Mouse (Mus musculus) hindbrain, embryonic 16.5 days (tissue): ENCODE measurements around the gene Crbn. TPM values are rescaled to one million over a fixed set of nuclear protein-coding genes. Genes with fewer than 3 reads are reported as not detected.
A peak's percentile ranks its signal among the peaks of the same experiment; 100 is the strongest.

Experiments used
- ATAC-seq: fragments of 200-750 bp; cut with Nextera tagmentation; 2 replicates; pipeline ENCODE4 v1.8.0; 2017; ENCODE audit warnings: moderate TSS enrichment, moderate library complexity
- H3K27ac ChIP-seq: fragments of 300-500 bp; sonication (generic); 2 replicates; pipeline ENCODE4 v1.5.1; 2014; ENCODE audit warnings: low read depth, mild to moderate bottlenecking, control low read depth, low read length, moderate library complexity
- H3K27me3 ChIP-seq: fragments of 300-500 bp; sonication (generic); replicated peaks from 2 replicates; pipeline ENCODE4 v1.6.1; 2014; ENCODE audit warnings: low read length; ENCODE audit not compliant: control insufficient read depth, insufficient read depth
- H3K36me3 ChIP-seq: fragments of 300-500 bp; sonication (generic); 2 replicates; pipeline ENCODE4 v1.6.1; 2014; ENCODE audit warnings: mild to moderate bottlenecking, low read length, moderate library complexity, mixed read lengths; ENCODE audit not compliant: control insufficient read depth, insufficient read depth
- H3K4me1 ChIP-seq: fragments of 300-500 bp; sonication (generic); 2 replicates; pipeline ENCODE4 v1.6.1; 2014; ENCODE audit warnings: low read depth, low read length; ENCODE audit not compliant: control insufficient read depth, insufficient read depth
- H3K4me2 ChIP-seq: fragments of 300-500 bp; sonication (generic); 2 replicates; pipeline ENCODE4 v1.6.1; 2014; ENCODE audit warnings: mild to moderate bottlenecking, low read length, control low read depth, moderate library complexity
- H3K4me3 ChIP-seq: fragments of 300-500 bp; sonication (generic); 2 replicates; pipeline ENCODE4 v1.5.1; 2014; ENCODE audit warnings: mild to moderate bottlenecking, low read length, control low read depth, moderate library complexity
- H3K9ac ChIP-seq: fragments of 300-500 bp; sonication (generic); 2 replicates; pipeline ENCODE4 v1.6.1; 2014; ENCODE audit warnings: low read depth, mild to moderate bottlenecking, control low read depth, low read length, moderate library complexity
- H3K9me3 ChIP-seq: fragments of 300-500 bp; sonication (generic); 2 replicates; pipeline ENCODE4 v1.6.1; 2014; ENCODE audit warnings: mild to moderate bottlenecking, low read length, moderate library complexity; ENCODE audit not compliant: control insufficient read depth
- WGBS: fragments of 180-500 bp; shearing (Covaris S2); extraction: QIAGEN DNeasy Blood & Tissue Kit; methylation state at CpG from one replicate; pipeline ENCODE4 v1.1.7; 2014; 5-methylcytosine and 5-hydroxymethylcytosine counted together
- polyA plus RNA-seq: library from polyadenylated mRNA; unstranded; fragments of >200 nt; fragmentation: Nextera tagmentation; extraction: Ambion mirVana; gene quantifications from 2 replicates; pipeline ENCODE4 v1.2.1, GENCODE M21; 2015

Crbn gene
- polyA plus RNA-seq, 1 experiment from 2014 or later = 64.9 TPM

DNA sequence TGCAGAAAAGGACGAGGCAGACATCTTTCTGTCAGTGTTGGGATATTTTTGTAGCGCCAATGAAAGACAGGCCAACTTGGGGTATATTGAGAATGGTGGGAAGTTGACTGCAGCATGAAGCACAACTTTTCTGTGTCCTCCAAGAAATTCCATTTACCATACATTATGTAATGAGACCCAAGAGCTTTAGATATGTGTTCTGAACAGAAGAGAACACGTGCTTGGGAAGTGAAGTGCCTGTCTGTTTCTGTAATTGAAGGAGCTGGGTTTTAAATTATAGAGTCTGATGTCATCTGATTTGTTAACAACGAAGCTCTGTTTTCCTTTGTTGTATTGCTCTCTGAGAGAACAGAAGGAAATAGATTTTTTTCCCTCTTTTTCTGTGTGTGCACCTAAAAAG, 29.8 kb downstream of the Crbn start:
- no peak overlapping the region for H3K27ac ChIP-seq
- peaks cover 5% of the 10 kb centered on the region; the same call in 1 of the 2 replicates for H3K36me3 ChIP-seq
- WGBS = 52% methylated on average over 4 of the region's 4 CpGs
- H3K4me2 ChIP-seq = peak overlapping the region; percentile 97
- peak overlapping the region; percentile 94 for H3K4me3 ChIP-seq
- no peak for ATAC-seq
- H3K4me1 ChIP-seq = peaks cover 12% of the 10 kb centered on the region
- no peak overlapping the region; the same call in 1 of the 2 replicates for H3K9ac ChIP-seq
- H3K9me3 ChIP-seq = no peaks in the 10 kb centered on the region
- H3K27me3 ChIP-seq = no peaks in the 10 kb centered on the region

- H3K36me3 ChIP-seq = peaks cover 5% of the 10 kb centered on the region; the same call in 1 of the 2 replicates
- no peaks in the 10 kb centered on the region for H3K27me3 ChIP-seq
- no peaks in the 10 kb centered on the region for H3K9me3 ChIP-seq
- H3K4me1 ChIP-seq = peaks cover 12% of the 10 kb centered on the region
- WGBS = 2% methylated on average over 33 of the region's 33 CpGs
- H3K4me2 ChIP-seq = peak overlapping the region; percentile 97
- no peak for ATAC-seq
- peak overlapping the region; percentile 76 for H3K9ac ChIP-seq
- peak overlapping the region; percentile 94 for H3K4me3 ChIP-seq
- H3K27ac ChIP-seq = 0 out of 2 replicates have a peak overlapping the region, but pooled peaks have one; percentile 0
Observed at GRCm38 (mm10) chr6:106769290-106769866, 30.5 kb downstream of the Crbn start.

- Histone ChIP-seq H3K4me3 (peak within 1 kb of the TSS; percentile 94), H3K4me1 (peaks cover 12% of the 10 kb centered on the region), H3K27ac (0 out of 2 replicates have a peak within 1 kb of the TSS, but pooled peaks have one; percentile 0), H3K36me3 (0 out of 2 replicates have a peak, but pooled peaks cover 2% of the 10 kb centered on the region), H3K9ac (peak within 1 kb of the TSS; percentile 76), H3K27me3 (no peaks in the 10 kb centered on the region), H3K9me3 (no peaks in the 10 kb centered on the region), H3K4me2 (peak within 1 kb of the TSS; percentile 97)
- ATAC-seq = peak; percentile 100
- WGBS = 9% methylated on average over 30 of the region's 35 CpGs
Observed at GRCm38 (mm10) chr6:106768640-106769289, 31.1 kb downstream of the Crbn start, which contains the start of gene Trnt1. Gene Trnt1, plus strand, starts transcription at chr6:106769120.

DNA sequence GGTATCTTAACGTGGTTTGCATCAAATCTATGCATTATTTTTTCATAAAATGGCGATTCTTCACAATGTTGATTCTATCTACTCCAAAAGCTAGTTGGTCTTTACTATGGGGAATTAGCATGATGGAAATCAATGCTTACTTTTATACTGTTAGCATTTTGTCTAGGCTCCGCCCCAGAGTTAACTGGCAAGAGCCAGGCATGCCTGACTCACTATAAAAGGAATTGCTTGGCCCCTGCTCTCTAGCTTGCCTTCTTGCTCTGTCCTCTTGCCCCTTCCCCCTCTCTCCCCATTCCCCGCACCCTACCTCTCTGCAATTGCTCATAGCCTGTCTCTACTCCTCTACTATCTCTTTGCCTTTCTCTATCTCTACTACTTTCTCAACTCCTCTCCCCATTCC, 33.1 kb downstream of the Crbn start:
- H3K9me3 ChIP-seq = no peaks in the 10 kb centered on the region
- H3K9ac ChIP-seq = no peak overlapping the region
- WGBS = 75% methylated on average over 4 of the region's 4 CpGs
- peaks cover 12% of the 10 kb centered on the region for H3K4me1 ChIP-seq
- ATAC-seq = no peak
- H3K27ac ChIP-seq = no peak overlapping the region
- H3K27me3 ChIP-seq = no peaks in the 10 kb centered on the region
- 0 out of 2 replicates have a peak, but pooled peaks cover 2% of the 10 kb centered on the region for H3K36me3 ChIP-seq
- no peak overlapping the region for H3K4me3 ChIP-seq
- H3K4me2 ChIP-seq = no peak overlapping the region

- Histone ChIP-seq H3K4me2 (no peak overlapping the region), H3K36me3 (no peaks in the 10 kb centered on the region), H3K27me3 (no peaks in the 10 kb centered on the region), H3K4me1 (peaks cover 12% of the 10 kb centered on the region), H3K27ac (no peak overlapping the region), H3K4me3 (no peak overlapping the region), H3K9me3 (no peaks in the 10 kb centered on the region), H3K9ac (no peak overlapping the region)
- no peak for ATAC-seq
- 88% methylated on average over 1 of the region's 1 CpGs for WGBS
Observed at GRCm38 (mm10) chr6:106765892-106766291, 34.0 kb downstream of the Crbn start.

DNA sequence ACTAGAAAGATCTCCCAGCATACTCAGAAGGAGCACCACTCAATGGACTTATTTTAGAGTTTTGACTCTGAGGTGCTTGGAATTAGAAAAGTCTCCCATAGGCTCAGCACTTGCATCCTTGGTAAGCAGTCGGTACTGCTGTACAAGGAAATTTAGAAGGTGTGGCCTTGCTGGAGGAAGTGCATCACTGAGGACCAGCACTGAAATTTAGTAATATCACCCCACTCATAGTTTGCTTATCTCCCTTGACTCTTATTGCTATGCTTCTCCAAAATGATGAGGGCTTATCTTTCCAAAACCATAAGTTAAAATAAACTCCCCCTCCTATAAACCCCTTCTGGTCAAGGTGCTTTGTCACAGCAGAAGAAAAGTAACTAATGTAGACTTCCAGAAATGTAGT, 38.4 kb downstream of the Crbn start:
- no peak overlapping the region for H3K9ac ChIP-seq
- H3K4me2 ChIP-seq = no peak overlapping the region
- no peaks in the 10 kb centered on the region for H3K36me3 ChIP-seq
- ATAC-seq = no peak
- H3K27ac ChIP-seq = no peak overlapping the region
- no peak overlapping the region for H3K4me3 ChIP-seq
- H3K4me1 ChIP-seq = no peaks in the 10 kb centered on the region
- 76% methylated on average over 1 of the region's 1 CpGs for WGBS
- H3K27me3 ChIP-seq = no peaks in the 10 kb centered on the region
- H3K9me3 ChIP-seq = no peaks in the 10 kb centered on the region

- no peak overlapping the region for H3K4me2 ChIP-seq
- WGBS = 92% methylated on average over 3 of the region's 3 CpGs
- no peak for ATAC-seq
- H3K4me3 ChIP-seq = no peak overlapping the region
- H3K4me1 ChIP-seq = no peaks in the 10 kb centered on the region
- no peaks in the 10 kb centered on the region for H3K27me3 ChIP-seq
- H3K27ac ChIP-seq = no peak overlapping the region
- no peaks in the 10 kb centered on the region for H3K36me3 ChIP-seq
- no peaks in the 10 kb centered on the region for H3K9me3 ChIP-seq
- H3K9ac ChIP-seq = no peak overlapping the region
Observed at GRCm38 (mm10) chr6:106760473-106761218, 39.2 kb downstream of the Crbn start.

DNA sequence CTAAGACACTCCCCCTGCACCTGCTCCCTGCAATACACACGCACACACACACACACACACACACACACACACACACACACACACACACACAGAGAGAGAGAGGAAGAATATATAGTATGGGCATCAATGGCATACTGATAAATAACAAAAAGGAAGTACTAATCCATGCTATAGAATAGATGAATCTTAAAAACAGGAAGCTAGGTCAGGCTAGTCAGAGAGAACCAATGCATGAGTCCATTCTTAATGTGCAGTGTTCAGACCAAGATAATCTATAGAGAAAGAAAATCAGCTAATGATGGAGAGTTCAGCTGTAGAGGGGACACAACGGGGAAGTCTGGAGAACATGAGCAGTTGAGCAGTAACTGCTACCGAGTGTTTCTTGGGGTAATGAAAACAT, 41.6 kb downstream of the Crbn start:
- H3K4me2 ChIP-seq = no peak overlapping the region
- no peak for ATAC-seq
- WGBS = 84% methylated on average over 3 of the region's 3 CpGs

GRCm38 (mm10) chr6:106750291-106750690, 49.6 kb downstream of the Crbn start:
- Histone ChIP-seq H3K4me2 (no peak overlapping the region), H3K4me3 (no peak overlapping the region), H3K27me3 (no peaks in the 10 kb centered on the region), H3K9ac (no peak overlapping the region), H3K36me3 (no peaks in the 10 kb centered on the region), H3K9me3 (no peaks in the 10 kb centered on the region), H3K4me1 (no peaks in the 10 kb centered on the region), H3K27ac (no peak overlapping the region)
- WGBS = 69% methylated on average over 7 of the region's 7 CpGs
- no peak for ATAC-seq

More for the DNA sequence above, 41.6 kb downstream of the Crbn start:
- Histone ChIP-seq H3K27ac (no peak overlapping the region), H3K9me3 (no peaks in the 10 kb centered on the region), H3K4me3 (no peak overlapping the region), H3K9ac (no peak overlapping the region), H3K4me1 (no peaks in the 10 kb centered on the region), H3K27me3 (no peaks in the 10 kb centered on the region), H3K36me3 (no peaks in the 10 kb centered on the region)
